27 mouse cellular contexts compared by ENCODE assay signal in genomic region chr1:32568901-32569300, GRCm38 (mm10). TPM values are rescaled to one million over a fixed set of nuclear protein-coding genes. Genes with fewer than 3 reads are reported as not detected.
"Had no signal": no experiment of that assay in that cellular context is flagged by ENCODE, and none has a peak within 500 bp of the region (broad histone marks: within the 10 kb centered on the region; RNA-seq: fewer than 3 reads in every experiment).

No protein-coding gene starts in this region.

- H3K4me1 ChIP-seq: limb, embryonic 10.5 days; limb, embryonic 13.5 days; liver, embryonic 12.5 days; liver, embryonic 15.5 days; lung, embryonic 15.5 days; megakaryocyte, embryonic 14.5 days; midbrain, embryonic 10.5 days; neural tube, embryonic 13.5 days had no signal

- ATAC-seq: liver, embryonic 12.5 days had no signal

- H3K36me3 ChIP-seq: limb, embryonic 10.5 days; limb, embryonic 13.5 days; liver, embryonic 12.5 days; liver, embryonic 15.5 days; lung, embryonic 15.5 days; midbrain, embryonic 10.5 days; neural tube, embryonic 13.5 days had no signal

- H3K9me3 ChIP-seq: limb, embryonic 10.5 days; limb, embryonic 13.5 days; liver, embryonic 12.5 days; liver, embryonic 15.5 days; lung, embryonic 15.5 days; megakaryocyte, embryonic 14.5 days; midbrain, embryonic 10.5 days; neural tube, embryonic 13.5 days had no signal

- H3K4me3 ChIP-seq: layer of hippocampus, adult 2 months; limb, embryonic 10.5 days; limb, embryonic 13.5 days; liver, embryonic 12.5 days; liver, embryonic 15.5 days; lung, embryonic 15.5 days; megakaryocyte, embryonic 14.5 days; midbrain, embryonic 10.5 days; neural tube, embryonic 13.5 days had no signal

- H3K9ac ChIP-seq: limb, embryonic 13.5 days; liver, embryonic 12.5 days; liver, embryonic 15.5 days; lung, embryonic 15.5 days; neural tube, embryonic 13.5 days had no signal

- DNase-seq: kidney, postnatal 25 days; layer of hippocampus, adult 9-11 months; liver; lung, adult 18-20 months; lung, postnatal 10 days; lung, postnatal 36 days; midbrain, embryonic 14.5 days; thymus, adult 18-20 months; thymus, postnatal 36 days had no signal

- H3K4me2 ChIP-seq: limb, embryonic 13.5 days; liver, embryonic 12.5 days; liver, embryonic 15.5 days; lung, embryonic 15.5 days; neural tube, embryonic 13.5 days had no signal

- H3K27ac ChIP-seq: kidney, postnatal 0 days; layer of hippocampus, adult 2 months; limb, embryonic 10.5 days; limb, embryonic 13.5 days; liver, embryonic 12.5 days; liver, embryonic 15.5 days; lung, embryonic 15.5 days; midbrain, embryonic 10.5 days; neural tube, embryonic 13.5 days had no signal

- H3K27me3 ChIP-seq: limb, embryonic 13.5 days; liver, embryonic 12.5 days; liver, embryonic 15.5 days; lung, embryonic 15.5 days; megakaryocyte, embryonic 14.5 days; neural tube, embryonic 13.5 days had no signal

RNA-seq across cellular contexts. Expression of gene Gm5415, which starts 21.8 kb away (rescaled TPM):
- total RNA-seq: layer of hippocampus, adult 2 months; layer of hippocampus, postnatal 25 days; left cerebral cortex, adult 18-20 months; left cerebral cortex, postnatal 25 days had no signal
- polyA plus RNA-seq: kidney, embryonic 14.5 days; kidney, postnatal 0 days; large intestine, adult 2 months; limb, embryonic 13.5 days; liver, embryonic 15.5 days; lung, embryonic 15.5 days; small intestine, adult 2 months; spleen, adult 2 months; urinary bladder, adult 2 months had no signal
